Mouse (Mus musculus): ENCODE results near the gene Twnk. TPM values are rescaled to one million over a fixed set of nuclear protein-coding genes. Genes with fewer than 3 reads are reported as not detected.
A peak's percentile ranks its signal among the peaks of the same experiment; 100 is the strongest.

The Twnk gene
- total RNA-seq, 2 experiments from 2014 or later: 18.0 to 25.4 TPM

- TF ChIP-seq CTCF (IDR thresholded peaks at IDR 0.05): no peak
- H3K4me3 ChIP-seq: peak overlapping the region; percentile 99
- peak overlapping the region; percentile 89 for H3K27ac ChIP-seq
- DNase-seq: no peak
- intact Hi-C loops (cut with DNase I): no loop called here
Measured at GRCm38 (mm10) chr19:45007425-45008191, 2.1 kb downstream of the Twnk start.

- no peak for TF ChIP-seq CTCF (IDR thresholded peaks at IDR 0.05)
- H3K27ac ChIP-seq: peak overlapping the region; percentile 60
- H3K4me3 ChIP-seq: no peak overlapping the region
- intact Hi-C loops (cut with DNase I): no loop called here
- no peak for DNase-seq
Measured at GRCm38 (mm10) chr19:45010646-45011045, 5.2 kb downstream of the Twnk start.

DNA sequence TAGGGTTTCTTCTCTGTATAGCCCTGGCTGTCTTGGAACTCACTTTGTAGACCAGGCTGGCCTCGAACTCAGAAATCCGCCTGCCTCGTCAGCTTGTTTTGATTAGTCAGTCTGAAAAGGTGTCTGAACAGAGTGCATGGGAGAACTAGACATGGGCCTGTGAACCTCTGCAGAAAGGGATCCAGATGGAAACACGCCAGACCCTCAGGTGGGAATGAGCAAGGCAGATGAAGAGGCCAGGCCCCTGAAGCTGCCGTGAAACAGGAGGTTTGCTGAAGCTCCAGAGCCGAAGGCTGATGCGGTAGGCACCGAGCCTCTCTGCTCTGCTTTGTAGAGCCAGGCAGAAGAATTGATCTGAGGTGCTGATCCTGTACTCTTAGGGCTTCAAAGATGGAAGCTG, 6.8 kb downstream of the Twnk start:
- no peak overlapping the region for H3K27ac ChIP-seq
- intact Hi-C loops (cut with DNase I): loop anchor here (1.0 kb wide), 1 partner anchor 19 kb away; no protein-coding TSS in a partner anchor
- TF ChIP-seq CTCF (IDR thresholded peaks at IDR 0.05): no peak
- no peak for DNase-seq
- no peak overlapping the region for H3K4me3 ChIP-seq

GRCm38 (mm10) chr19:45012636-45013035, 7.2 kb downstream of the Twnk start:
- intact Hi-C loops (cut with DNase I): loop anchor here (1.0 kb wide), 1 partner anchor 19 kb away; no protein-coding TSS in a partner anchor
- H3K27ac ChIP-seq: no peak overlapping the region
- peak; percentile 66 for TF ChIP-seq CTCF (IDR thresholded peaks at IDR 0.05)
- DNase-seq: no peak
- H3K4me3 ChIP-seq: no peak overlapping the region

GRCm38 (mm10) chr19:45013581-45014225, 8.2 kb downstream of the Twnk start:
- peak overlapping the region; percentile 94 for H3K27ac ChIP-seq
- TF ChIP-seq CTCF (IDR thresholded peaks at IDR 0.05): no peak
- intact Hi-C loops (cut with DNase I): no loop called here
- no peak overlapping the region for H3K4me3 ChIP-seq
- no peak for DNase-seq

DNA sequence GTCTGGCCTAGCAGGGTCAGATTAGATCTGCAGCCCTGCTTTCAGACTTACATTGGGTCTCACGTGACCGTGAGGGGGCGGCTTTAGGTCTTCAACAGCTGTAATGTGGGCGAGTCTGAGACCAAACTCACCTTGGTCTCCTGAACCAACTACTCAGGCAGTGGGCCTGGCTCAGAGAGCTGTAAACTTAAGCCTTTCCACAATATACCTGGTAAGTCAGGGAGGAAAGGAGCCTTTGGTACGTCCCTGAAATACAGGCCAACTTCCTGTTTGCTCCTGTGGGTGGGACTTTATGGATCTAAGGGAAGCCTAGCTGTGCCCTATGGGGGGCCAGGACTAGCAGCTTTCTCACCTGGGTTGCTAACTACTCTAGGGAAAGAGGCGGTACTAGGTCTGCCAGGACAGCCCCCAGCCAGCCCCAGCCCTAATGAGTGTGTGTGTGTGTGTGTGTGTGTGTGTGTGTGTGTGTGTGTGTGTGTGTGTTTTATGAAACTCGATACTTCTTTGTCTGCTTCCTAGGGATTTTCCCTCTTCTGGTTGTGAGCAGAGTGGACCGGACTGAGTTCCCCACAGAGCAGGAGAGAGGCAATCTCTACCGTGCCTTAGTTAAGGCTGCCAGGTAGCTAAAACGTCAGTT, 9.0 kb downstream of the Twnk start, which contains the start of gene Lzts2:
Gene Lzts2, plus strand, starts transcription at position 80 of the 637 bp plus-strand sequence.
- H3K4me3 ChIP-seq: peak within 1 kb of the TSS; percentile 80
- intact Hi-C loops (cut with DNase I): no loop called here
- peak within 1 kb of the TSS; percentile 94 for H3K27ac ChIP-seq
- no peak for DNase-seq
- no peak for TF ChIP-seq CTCF (IDR thresholded peaks at IDR 0.05)

DNA sequence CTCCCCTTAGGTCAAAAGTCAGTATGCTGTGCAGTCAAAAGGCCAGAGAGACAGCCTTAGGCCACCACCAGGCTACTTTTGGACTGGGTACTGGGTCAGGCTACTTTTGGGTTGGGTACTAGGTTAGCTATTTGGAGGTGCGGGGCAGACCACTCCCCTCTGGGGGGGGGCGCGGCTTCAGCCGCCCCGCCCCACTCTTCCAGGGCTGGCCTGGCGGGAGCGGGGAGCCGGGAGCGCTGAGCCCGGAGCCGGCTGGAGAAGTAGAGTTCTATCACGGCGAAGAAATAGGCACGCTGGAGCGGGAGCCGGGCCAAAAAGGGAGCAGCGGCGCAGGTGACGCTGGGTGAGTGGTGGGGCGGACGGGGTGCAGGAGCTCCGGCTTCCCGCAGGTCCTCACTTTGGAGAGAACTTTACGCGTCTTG, 9.5 kb downstream of the Twnk start:
- TF ChIP-seq CTCF (IDR thresholded peaks at IDR 0.05): no peak
- intact Hi-C loops (cut with DNase I): no loop called here
- peak; percentile 89 for DNase-seq
- peak overlapping the region; percentile 80 for H3K4me3 ChIP-seq
- peak overlapping the region; percentile 94 for H3K27ac ChIP-seq

DNA sequence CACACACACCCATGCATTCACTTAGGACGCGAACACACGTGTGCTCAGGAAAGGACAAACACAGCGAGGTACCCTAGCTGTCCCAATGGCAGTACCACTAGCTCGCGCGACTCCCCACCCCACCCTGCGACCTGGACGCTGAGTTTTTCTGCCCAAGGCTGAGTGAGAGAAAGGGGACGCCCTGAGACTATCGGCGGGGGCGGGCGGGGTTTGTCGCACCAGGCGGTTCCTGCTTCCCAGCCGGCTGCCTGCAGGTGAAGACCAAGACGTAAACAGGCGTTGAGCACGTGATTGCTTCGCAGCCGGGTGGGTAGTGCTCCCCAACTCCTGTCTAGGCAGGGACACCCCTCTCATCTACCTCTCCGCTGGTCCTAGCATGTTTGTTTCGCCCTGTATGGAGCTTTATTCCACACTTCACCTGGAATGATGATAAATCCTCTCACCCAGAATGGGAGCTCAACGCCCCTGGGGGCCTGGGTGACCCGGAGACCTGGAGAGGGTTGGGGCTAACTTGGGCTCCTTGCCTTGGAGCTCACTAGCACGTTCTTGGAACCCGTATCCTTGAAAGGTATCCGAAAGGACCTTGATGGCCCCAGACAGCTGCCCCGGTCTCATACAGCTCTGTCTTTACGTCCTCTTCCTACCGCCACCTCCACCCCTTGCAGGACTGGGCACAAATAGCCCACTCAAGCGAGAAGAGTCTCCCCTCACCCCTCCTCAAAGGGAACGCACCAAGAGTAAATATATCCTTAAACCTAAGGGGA, 10.2 kb downstream of the Twnk start:
- no peak for TF ChIP-seq CTCF (IDR thresholded peaks at IDR 0.05)
- intact Hi-C loops (cut with DNase I): loop anchor here (2.0 kb wide), 1 partner anchor 43 kb away; no protein-coding TSS in a partner anchor
- H3K4me3 ChIP-seq: peak overlapping the region; percentile 80
- peak; percentile 87 for DNase-seq
- peak overlapping the region; percentile 94 for H3K27ac ChIP-seq

DNA sequence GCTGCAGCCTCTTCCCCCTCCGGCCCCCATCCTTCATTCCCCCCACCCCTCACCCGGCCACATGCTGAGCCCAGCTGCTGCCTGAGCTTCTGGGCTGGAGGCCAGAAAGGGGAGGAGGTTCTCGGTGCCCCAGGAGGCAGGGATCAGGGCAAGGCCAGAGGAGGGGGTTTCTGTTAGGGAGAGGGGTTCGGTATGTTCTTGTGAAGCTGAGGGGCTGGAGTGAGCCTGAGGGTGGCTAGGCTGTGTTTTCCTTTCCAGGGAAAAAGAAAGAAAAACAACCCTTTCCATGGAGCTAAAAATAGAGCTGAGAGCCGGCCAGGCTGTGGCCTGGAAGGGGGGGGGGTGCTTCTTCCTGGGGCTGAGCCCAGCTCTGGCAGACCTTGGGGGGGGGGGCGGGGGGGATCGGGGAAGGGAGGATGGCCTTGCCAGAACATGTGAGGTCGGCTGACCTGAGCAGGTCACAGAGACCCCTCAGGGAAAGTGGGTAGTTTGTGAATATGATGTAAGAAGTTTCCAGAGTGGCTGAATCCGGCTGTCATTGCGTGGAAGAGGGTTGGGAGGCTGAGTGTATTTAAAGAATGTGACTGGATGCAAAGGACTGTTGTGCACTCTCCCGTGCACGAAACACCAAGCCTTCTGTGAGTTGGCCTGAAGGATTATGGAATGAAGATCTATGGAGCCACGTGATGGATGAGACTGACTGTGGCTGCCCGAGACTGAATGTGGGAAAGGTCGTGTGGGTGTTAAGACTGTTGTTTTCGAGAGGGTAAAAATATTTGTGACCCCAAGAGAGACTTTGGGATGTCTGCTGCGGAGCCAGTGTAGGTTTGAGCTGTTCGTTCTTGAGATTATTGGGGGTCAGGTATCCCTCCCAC, 11.1 kb downstream of the Twnk start:
- peak; percentile 94 for DNase-seq
- intact Hi-C loops (cut with DNase I): loop anchor here (2.0 kb wide), 1 partner anchor 42 kb away; no protein-coding TSS in a partner anchor
- Histone ChIP-seq H3K27ac (peak overlapping the region; percentile 94), H3K4me3 (peak overlapping the region; percentile 80)
- no peak for TF ChIP-seq CTCF (IDR thresholded peaks at IDR 0.05)

DNA sequence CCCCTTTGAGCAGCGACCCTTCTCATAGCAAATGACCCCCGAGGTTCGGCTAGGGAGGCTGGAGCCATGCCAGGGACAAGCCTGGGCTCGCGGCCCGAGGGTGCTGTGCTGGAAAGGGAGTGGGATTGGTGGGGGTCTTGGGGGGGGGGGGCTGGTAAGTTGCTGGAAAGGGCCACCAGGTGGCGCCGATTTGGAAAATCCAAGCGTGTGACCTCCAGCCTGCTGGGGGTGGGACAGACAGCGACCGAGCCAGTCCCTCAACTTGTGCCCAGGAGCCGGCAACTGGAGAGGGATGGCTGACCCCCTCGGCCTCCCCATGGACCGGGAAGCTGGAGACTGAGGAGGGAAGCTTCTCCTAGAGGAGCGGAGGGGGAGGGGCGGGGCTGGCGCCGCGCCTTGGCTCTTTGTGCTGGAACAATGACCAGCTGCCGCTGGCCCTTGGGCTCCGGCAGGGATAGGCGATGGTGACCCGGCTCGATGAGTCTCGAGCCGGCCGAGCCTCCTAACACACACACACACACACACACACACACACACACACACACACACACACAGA, 11.8 kb downstream of the Twnk start:
- TF ChIP-seq CTCF (IDR thresholded peaks at IDR 0.05): peak; percentile 71
- DNase-seq: peak; percentile 91
- Histone ChIP-seq H3K27ac (peak overlapping the region; percentile 94), H3K4me3 (peak overlapping the region; percentile 80)
- intact Hi-C loops (cut with DNase I): loop anchor here (2.0 kb wide), 1 partner anchor 42 kb away; no protein-coding TSS in a partner anchor

GRCm38 (mm10) chr19:45017909-45018308, 12.4 kb downstream of the Twnk start:
- peak overlapping the region; percentile 94 for H3K27ac ChIP-seq
- peak; percentile 94 for DNase-seq
- intact Hi-C loops (cut with DNase I): loop anchor here (2.0 kb wide), 1 partner anchor 41 kb away; no protein-coding TSS in a partner anchor
- H3K4me3 ChIP-seq: peak overlapping the region; percentile 80
- TF ChIP-seq CTCF (IDR thresholded peaks at IDR 0.05): no peak
